In the genomic region with DNA sequence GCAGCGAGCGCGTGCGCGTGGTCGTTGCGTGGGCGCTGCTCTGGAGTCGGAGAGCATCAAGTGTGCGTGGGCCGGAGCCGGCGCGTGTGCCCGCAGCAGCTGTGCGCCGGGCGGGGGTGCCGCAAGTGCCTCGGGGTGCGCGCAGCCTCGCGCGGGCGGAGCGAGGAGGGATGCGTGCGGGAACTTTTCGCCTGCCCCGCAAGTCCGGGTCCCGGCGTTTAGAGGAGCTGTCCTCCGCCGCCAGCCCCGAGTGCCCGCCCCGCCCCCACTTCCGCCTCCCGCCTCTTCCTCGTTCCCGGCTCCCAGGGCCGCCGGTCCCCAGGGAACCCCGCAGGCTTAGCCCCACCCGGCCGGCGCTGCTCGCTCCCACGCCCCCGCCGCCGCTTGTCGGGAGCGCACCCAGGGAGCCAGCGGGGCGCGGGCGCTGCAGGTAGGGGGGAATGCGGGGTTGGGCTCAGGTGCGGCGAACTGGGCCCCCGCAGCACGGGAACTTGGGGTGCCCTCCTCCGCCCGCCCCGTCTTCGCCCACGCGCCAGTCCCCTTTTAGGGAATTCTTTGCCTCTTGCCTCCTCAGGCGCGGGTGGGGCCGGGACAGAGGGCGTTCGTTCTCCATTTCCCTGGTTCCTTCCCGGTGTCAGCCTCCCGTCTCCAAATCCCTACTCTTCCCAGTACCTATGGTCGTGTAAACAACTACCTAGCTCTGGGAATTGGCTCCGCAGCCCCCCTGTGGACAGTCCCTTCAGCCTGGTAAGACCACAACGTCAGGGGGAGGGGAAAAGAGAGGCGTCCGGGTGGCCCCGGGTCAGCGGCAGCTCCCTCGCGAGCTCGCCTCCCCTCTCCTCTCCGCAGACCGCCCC, we compare ENCODE assay signal across 8 mouse cellular contexts. TPM values are rescaled to one million over a fixed set of nuclear protein-coding genes. Genes with fewer than 3 reads are reported as not detected.
A peak's percentile ranks its signal among the peaks of the same experiment; 100 is the strongest.
DNase-seq lines count a peak whose midpoint lies in the region; ATAC-seq lines count a peak whose summit lies in the region.

No protein-coding gene starts in this region.

- ATAC-seq in stomach, embryonic 14.5 days (ENCODE audit: insufficient number of reproducible peaks, insufficient read depth, low FRiP score, low read depth), result peak; percentile 63

- intact Hi-C loops in left cerebral cortex, postnatal 4 days (cut with DNase I), result no loop called here

- no peaks in the 10 kb centered on the region for H3K9me3 ChIP-seq in stomach, embryonic 14.5 days (ENCODE audit: control insufficient read depth, low read depth, low read length)

- under 1% methylated on average over 90 of the region's 90 CpGs for WGBS in stomach, embryonic 14.5 days

- H3K27ac ChIP-seq in stomach, embryonic 14.5 days (ENCODE audit: low read length), result no peak overlapping the region

- peak overlapping the region; percentile 37 for H3K9ac ChIP-seq in stomach, embryonic 14.5 days (replicated peaks; ENCODE audit: low read depth, low read length)

- peaks cover 12% of the 10 kb centered on the region; the same call in 1 of the 2 replicates for H3K4me1 ChIP-seq in stomach, embryonic 14.5 days (ENCODE audit: control insufficient read depth, insufficient read depth, low read length)

- no peaks in the 10 kb centered on the region; the same call in 1 of the 2 replicates for H3K36me3 ChIP-seq in stomach, embryonic 14.5 days (ENCODE audit: control insufficient read depth, insufficient read depth, low read length)

- H3K4me3 ChIP-seq in stomach, embryonic 14.5 days (ENCODE audit: low read depth, low read length), result peak overlapping the region; percentile 55

- peak overlapping the region; percentile 94 for H3K4me2 ChIP-seq in stomach, embryonic 14.5 days (replicated peaks; ENCODE audit: low read depth, low read length)

- DNase-seq in thymus, postnatal 36 days, result peak; percentile 13 to 22
- DNase-seq in thymus, postnatal 25 days, result no peak
- DNase-seq in embryo, embryonic 11 days, result peak; percentile 60
- DNase-seq in heart, adult 18-20 months, result peak; percentile 81 to 86
- DNase-seq in kidney, adult 18-20 months, result peak; percentile 72
- peak; percentile 48 for DNase-seq in left cerebral cortex, postnatal 4 days
- DNase-seq in mesoderm, embryonic 11.5 days (ENCODE audit: low read depth, low spot score), result peak; percentile 30

- no peaks in the 10 kb centered on the region for H3K27me3 ChIP-seq in stomach, embryonic 14.5 days (ENCODE audit: control insufficient read depth, insufficient read depth, low read length)

RNA-seq across cellular contexts. Expression of gene Dbndd2, which starts 0.6 kb away (rescaled TPM):
- total RNA-seq in heart, adult 18-20 months (2021), result 10 to 100 TPM in 1 of 2 experiments, 1 to 10 TPM in 1; 9.4 to 10.7 TPM
- total RNA-seq in left cerebral cortex, postnatal 4 days (2021), result 10 to 100 TPM; 32.6 to 33.5 TPM
- 8.8 and 17.9 TPM in 2 replicates for polyA plus RNA-seq in stomach, embryonic 14.5 days (2014; fragmentation: Nextera tagmentation; extraction: Ambion mirVana)

RNA-seq across cellular contexts. Expression of gene Pigt, which starts 10.8 kb away (rescaled TPM):
- 10 to 100 TPM; 28.7 to 32.6 TPM for total RNA-seq in heart, adult 18-20 months (2021)
- total RNA-seq in left cerebral cortex, postnatal 4 days (2021), result 100 to 1,000 TPM; 109 to 113 TPM
- polyA plus RNA-seq in stomach, embryonic 14.5 days (2014; fragmentation: Nextera tagmentation; extraction: Ambion mirVana), result 83.0 and 86.0 TPM in 2 replicates

RNA-seq across cellular contexts. Expression of gene Trp53tg5, which starts 13.0 kb away (rescaled TPM):
- total RNA-seq in heart, adult 18-20 months (2021), result not detected
- not detected for total RNA-seq in left cerebral cortex, postnatal 4 days (2021)
- not detected in 2 replicates for polyA plus RNA-seq in stomach, embryonic 14.5 days (2014; fragmentation: Nextera tagmentation; extraction: Ambion mirVana)

RNA-seq across cellular contexts. Expression of gene Gm20458, which starts 25.7 kb away (rescaled TPM):
- total RNA-seq in heart, adult 18-20 months (2021), result 10 to 100 TPM in 1 of 2 experiments, 1 to 10 TPM in 1; 3.7 to 11.1 TPM
- 1 to 10 TPM in 1 of 2 experiments, not detected in 1; 2.9 TPM for total RNA-seq in left cerebral cortex, postnatal 4 days (2021)
- 7.0 and 19.1 TPM in 2 replicates for polyA plus RNA-seq in stomach, embryonic 14.5 days (2014; fragmentation: Nextera tagmentation; extraction: Ambion mirVana)

RNA-seq across cellular contexts. Expression of gene Sys1, which starts 29.7 kb away (rescaled TPM):
- 10 to 100 TPM; 23.0 to 23.1 TPM for total RNA-seq in heart, adult 18-20 months (2021)
- 10 to 100 TPM; 42.5 to 45.8 TPM for total RNA-seq in left cerebral cortex, postnatal 4 days (2021)
- polyA plus RNA-seq in stomach, embryonic 14.5 days (2014; fragmentation: Nextera tagmentation; extraction: Ambion mirVana), result 65.0 and 67.6 TPM in 2 replicates
